Mouse (Mus musculus): ENCODE data around the gene Arsb. TPM values are rescaled to one million over a fixed set of nuclear protein-coding genes. Genes with fewer than 3 reads are reported as not detected.

Arsb gene
- 3.2 and 5.1 TPM in 2 replicates for polyA plus RNA-seq (2016; fragmentation: Nextera tagmentation; extraction: Ambion mirVana)

DNA sequence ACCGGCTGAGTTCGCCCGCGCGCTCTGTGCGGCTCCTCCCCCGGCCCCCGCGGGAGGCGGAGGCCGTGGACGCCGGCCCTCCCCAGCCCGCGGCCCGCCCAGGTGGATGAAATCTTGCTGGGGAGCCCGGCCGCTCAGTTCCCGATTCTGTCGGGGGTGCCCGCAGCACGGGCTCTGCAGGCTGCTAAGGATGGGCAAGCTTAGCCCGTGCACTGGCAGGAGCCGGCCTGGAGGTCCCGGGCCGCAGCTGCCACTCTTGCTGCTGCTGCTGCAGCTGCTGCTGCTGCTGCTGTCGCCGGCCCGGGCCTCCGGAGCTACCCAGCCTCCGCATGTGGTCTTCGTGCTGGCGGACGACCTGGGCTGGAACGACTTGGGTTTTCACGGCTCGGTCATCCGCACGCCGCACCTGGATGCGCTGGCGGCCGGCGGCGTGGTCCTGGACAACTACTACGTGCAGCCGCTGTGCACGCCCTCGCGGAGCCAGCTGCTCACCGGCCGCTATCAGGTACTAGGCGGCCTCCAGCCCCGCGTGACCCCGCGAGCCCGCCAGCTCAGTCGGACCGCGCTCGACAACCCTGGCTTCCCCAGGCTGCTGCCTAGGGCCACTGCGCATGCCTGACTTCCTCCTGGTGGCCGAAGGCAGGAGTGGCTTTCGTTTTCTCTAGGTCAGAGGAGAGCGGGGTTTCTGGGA is at the start of gene Arsb:
Gene Arsb (plus strand): TSS at position 43 of the 691 bp plus-strand sequence.
- Histone ChIP-seq H3K27ac (peak within 1 kb of the TSS; percentile 94), H3K36me3 (no peaks in the 10 kb centered on the region), H3K4me1 (replicated peaks) (peaks cover 18% of the 10 kb centered on the region; the same call in 1 of the 2 replicates), H3K27me3 (ENCODE audit: insufficient read depth, poor library complexity, severe bottlenecking) (peaks cover 36% of the 10 kb centered on the region), H3K9me3 (no peaks in the 10 kb centered on the region), H3K4me3 (peak within 1 kb of the TSS; percentile 66)
- WGBS = under 1% methylated on average over 66 of the region's 66 CpGs
- peak; percentile 89 for DNase-seq (ENCODE audit: low spot score)

DNA sequence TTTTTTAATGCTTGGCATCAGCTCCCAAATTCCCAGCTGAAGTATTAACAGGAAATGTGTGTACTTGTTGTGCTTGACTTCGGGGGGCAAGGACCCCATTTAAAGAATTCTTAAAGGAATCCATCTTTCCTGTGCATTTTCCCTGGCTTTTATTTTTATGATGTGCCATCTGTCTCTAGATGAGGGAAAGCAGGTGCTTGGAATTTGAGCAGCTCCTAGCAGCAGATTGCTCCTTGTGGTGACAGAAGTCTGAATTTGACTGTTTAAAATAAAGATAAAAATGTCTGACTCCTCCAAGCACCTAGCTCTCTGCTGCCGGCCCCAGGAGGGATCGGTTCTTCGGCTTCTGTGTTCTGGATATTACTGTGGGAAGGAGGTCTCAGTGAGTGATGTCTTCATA is 49.5 kb upstream of the Arsb start:
- WGBS = 89% methylated on average over 4 of the region's 4 CpGs
- no peaks in the 10 kb centered on the region for H3K9me3 ChIP-seq
- no peak for DNase-seq (ENCODE audit: low spot score)
- no peak overlapping the region for H3K4me3 ChIP-seq
- H3K36me3 ChIP-seq = no peaks in the 10 kb centered on the region
- H3K27ac ChIP-seq = no peak overlapping the region
- no peaks in the 10 kb centered on the region for H3K27me3 ChIP-seq (ENCODE audit: insufficient read depth, poor library complexity, severe bottlenecking)
- 0 out of 2 replicates have a peak, but pooled peaks cover 4% of the 10 kb centered on the region for H3K4me1 ChIP-seq (replicated peaks)

DNA sequence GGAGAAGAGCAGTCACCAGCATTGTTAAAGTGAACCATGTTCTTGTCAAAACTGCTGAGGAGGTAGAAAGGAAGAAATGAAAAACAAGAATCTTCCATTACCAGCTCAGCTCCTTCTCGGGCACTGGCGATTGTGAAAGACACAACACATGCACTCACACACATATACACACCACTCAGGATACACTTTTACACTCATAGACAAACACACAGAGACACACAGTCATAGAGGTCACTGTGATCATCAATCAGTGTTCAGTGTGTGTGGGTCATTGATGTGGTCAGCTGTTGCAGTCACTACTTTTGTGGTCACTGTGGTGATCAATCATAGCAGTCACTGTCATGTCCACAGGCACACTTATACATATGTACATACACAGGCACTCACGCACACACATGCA is 48.0 kb upstream of the Arsb start:
- Histone ChIP-seq H3K4me3 (no peak overlapping the region), H3K9me3 (no peaks in the 10 kb centered on the region), H3K4me1 (replicated peaks) (no peaks in the 10 kb centered on the region), H3K36me3 (no peaks in the 10 kb centered on the region), H3K27me3 (ENCODE audit: insufficient read depth, poor library complexity, severe bottlenecking) (no peaks in the 10 kb centered on the region), H3K27ac (no peak overlapping the region)
- 82% methylated on average over 3 of the region's 3 CpGs for WGBS
- no peak for DNase-seq (ENCODE audit: low spot score)

DNA sequence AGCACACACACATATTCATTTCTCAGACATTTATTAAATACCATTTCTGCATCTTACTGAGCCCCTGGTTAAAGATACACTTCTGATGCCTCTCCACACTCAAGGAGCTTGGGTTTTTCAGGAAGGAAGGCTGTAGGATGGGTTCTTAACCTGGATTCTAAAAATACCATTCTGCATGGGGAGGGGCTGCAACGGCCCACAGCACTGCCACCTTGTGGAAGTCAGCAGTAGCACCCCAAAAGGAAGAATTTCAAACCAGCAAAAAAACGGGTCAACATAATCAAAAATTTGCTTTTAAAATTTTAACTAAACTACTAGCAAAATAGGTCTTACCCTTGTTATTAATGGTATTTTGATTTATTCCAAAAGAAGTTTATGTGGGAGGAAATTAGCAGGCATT is 47.2 kb upstream of the Arsb start:
- 38% methylated on average over 2 of the region's 2 CpGs for WGBS
- H3K27me3 ChIP-seq (ENCODE audit: insufficient read depth, poor library complexity, severe bottlenecking) = no peaks in the 10 kb centered on the region
- no peaks in the 10 kb centered on the region for H3K36me3 ChIP-seq
- H3K4me1 ChIP-seq (replicated peaks) = no peaks in the 10 kb centered on the region
- no peak overlapping the region for H3K27ac ChIP-seq
- H3K4me3 ChIP-seq = no peak overlapping the region
- no peak for DNase-seq (ENCODE audit: low spot score)
- no peaks in the 10 kb centered on the region for H3K9me3 ChIP-seq

DNA sequence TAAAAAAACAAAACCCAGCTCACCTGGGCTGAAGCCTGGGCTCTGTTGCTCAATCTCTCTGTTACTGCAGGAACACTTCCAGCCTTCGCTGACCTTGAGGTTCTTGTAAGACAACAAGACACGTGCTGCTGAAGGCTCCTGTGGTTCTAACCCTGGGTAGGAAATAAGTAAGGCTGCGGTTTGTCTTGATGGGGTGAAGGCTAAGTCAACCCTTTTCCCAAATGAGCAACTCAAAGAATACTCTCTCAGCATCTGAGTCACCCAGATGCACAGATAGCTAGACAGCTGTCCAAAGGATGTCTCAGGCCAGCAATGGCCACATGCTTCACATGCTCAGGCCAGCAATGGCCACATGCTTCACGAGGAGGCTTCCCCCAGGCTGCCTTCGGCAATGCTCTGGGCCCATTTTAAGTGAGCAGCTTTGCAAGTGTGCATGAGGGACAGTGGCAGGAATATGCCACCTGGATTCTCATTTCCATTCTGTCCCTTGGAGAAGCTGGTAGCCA is 36.2 kb upstream of the Arsb start:
- Histone ChIP-seq H3K4me3 (no peak overlapping the region), H3K4me1 (replicated peaks) (no peaks in the 10 kb centered on the region), H3K36me3 (no peaks in the 10 kb centered on the region), H3K27me3 (ENCODE audit: insufficient read depth, poor library complexity, severe bottlenecking) (no peaks in the 10 kb centered on the region), H3K9me3 (no peaks in the 10 kb centered on the region), H3K27ac (no peak overlapping the region)
- no peak for DNase-seq (ENCODE audit: low spot score)
- 88% methylated on average over 5 of the region's 5 CpGs for WGBS

DNA sequence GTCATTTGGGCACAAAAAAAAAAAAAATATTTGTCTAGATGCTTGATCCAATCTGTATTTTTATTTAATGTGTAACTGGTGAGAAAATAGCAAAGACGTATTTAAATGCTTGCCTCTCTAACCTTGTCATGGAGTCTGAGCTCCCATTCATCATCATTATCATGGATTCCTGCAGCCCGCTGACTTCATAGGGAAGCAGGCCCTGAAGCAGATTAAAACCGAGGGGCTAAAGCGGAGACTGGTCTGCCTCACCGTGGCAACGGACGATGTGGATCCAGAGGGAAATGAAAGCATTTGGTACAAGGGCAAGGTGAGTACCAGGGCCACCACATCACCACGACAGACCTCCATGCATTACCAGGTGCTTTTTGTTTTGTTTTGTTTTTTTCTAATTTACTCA is 27.3 kb upstream of the Arsb start:
- WGBS = 55% methylated on average over 8 of the region's 8 CpGs

DNA sequence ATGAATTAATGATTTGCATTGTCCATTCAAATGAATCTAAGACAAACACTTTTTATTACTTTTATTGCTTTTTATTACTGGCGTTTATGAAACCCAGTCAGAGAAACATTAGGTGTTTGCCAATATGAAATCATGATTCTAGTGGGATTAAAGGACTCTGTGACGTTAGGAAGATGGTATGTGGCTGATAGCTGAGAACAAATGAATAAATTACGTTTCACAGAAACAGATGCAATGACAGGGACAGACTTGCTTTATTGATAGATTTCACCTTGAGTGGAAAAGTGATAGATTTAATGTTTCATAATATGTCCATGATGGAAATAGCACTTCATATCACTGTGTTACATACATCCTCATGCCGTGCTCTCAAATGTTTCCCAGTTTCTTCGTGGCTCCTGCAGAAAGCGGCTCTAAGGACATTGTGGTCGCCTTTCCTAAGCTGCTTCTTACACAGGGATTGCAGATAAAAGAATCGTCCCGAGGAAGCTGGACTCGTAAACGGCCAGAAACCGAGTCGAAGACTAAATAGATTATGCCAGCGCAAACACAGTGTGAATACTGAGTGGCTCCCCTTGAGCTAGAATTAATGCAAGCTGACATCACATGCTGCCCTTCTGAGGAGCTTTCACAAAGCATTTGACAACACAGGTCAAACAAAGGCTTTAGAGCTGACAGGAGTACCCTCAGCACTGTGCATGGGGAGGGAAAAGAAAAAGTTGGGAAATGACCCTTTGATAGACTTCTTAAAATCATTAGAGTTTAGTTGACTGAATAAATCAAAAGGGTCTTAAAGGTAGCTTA is 18.6 kb upstream of the Arsb start:
- 0 out of 2 replicates have a peak overlapping the region, but pooled peaks have one; percentile 1 for H3K4me3 ChIP-seq
- 54% methylated on average over 14 of the region's 14 CpGs for WGBS
- peak; percentile 41 for DNase-seq (ENCODE audit: low spot score)
- H3K9me3 ChIP-seq = no peaks in the 10 kb centered on the region
- peak overlapping the region; percentile 76 for H3K27ac ChIP-seq
- H3K36me3 ChIP-seq = no peaks in the 10 kb centered on the region
- H3K4me1 ChIP-seq (replicated peaks) = peaks cover 28% of the 10 kb centered on the region
- no peaks in the 10 kb centered on the region for H3K27me3 ChIP-seq (ENCODE audit: insufficient read depth, poor library complexity, severe bottlenecking)

More for the DNA sequence above, 27.3 kb upstream of the Arsb start:
- Histone ChIP-seq H3K4me3 (no peak overlapping the region), H3K4me1 (replicated peaks) (no peaks in the 10 kb centered on the region), H3K27me3 (ENCODE audit: insufficient read depth, poor library complexity, severe bottlenecking) (no peaks in the 10 kb centered on the region), H3K27ac (no peak overlapping the region), H3K36me3 (no peaks in the 10 kb centered on the region), H3K9me3 (no peaks in the 10 kb centered on the region)
- no peak for DNase-seq (ENCODE audit: low spot score)

DNA sequence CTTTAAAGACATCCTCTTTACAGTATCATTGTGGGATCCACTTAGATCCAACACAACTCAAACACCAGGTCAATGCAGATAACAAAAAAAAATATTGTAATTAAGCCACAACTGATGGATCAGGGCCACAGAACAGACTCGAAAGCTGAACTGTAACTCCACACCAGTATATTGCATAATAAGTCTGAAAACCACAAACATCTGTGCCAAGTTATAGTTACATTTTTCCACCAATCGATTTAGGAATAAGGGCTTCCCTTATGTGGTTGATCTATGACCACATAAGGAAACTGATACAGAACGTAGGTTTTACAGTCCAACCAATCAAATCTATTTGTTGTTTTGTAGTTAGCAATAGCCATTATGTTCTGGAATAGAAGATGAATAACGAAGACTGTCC is 16.3 kb upstream of the Arsb start:
- 90% methylated on average over 4 of the region's 4 CpGs for WGBS
- Histone ChIP-seq H3K27ac (no peak overlapping the region), H3K36me3 (no peaks in the 10 kb centered on the region), H3K9me3 (no peaks in the 10 kb centered on the region), H3K4me1 (replicated peaks) (peaks cover 38% of the 10 kb centered on the region), H3K27me3 (ENCODE audit: insufficient read depth, poor library complexity, severe bottlenecking) (no peaks in the 10 kb centered on the region), H3K4me3 (no peak overlapping the region)
- no peak for DNase-seq (ENCODE audit: low spot score)

DNA sequence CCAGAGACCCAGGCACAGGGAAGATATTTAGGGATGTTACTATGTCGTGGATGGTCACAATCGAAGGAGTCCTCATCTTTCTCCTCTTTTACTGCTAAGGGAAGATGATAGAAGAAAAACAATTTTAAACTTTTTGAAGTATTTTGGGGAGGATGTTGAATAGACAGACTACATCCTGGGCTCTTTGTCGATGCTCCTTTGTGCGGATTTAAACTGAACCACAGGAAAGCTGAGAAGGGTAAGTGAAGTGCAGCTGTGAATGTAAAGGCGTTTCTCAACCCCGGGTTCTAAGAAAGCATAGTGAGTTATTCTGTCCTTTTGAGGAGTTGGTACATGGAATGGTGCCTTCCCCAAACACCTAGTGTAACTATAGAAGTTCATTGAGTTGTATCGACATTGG is 14.8 kb upstream of the Arsb start:
- no peaks in the 10 kb centered on the region for H3K9me3 ChIP-seq
- WGBS = 88% methylated on average over 7 of the region's 7 CpGs

DNA sequence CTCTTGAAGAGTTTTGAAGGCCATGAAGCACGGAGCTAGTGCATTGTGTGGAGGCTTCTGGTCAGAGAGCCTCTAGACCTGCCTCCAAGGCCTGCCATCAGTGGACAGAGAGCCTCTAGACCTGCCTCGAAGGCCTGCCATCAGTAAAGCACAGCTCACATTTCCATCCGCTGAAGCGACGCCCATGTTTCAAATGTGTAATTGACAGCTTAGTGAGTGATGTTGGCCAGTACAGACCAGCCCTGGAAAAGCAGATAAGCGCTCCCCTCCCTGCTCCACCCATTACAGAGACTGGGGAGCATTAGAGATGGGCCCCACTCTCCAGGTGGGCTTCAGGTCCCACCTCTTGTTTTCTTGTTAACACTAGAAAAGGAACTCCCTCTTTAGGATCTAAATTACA is 13.9 kb upstream of the Arsb start:
- Histone ChIP-seq H3K27me3 (ENCODE audit: insufficient read depth, poor library complexity, severe bottlenecking) (no peaks in the 10 kb centered on the region), H3K36me3 (no peaks in the 10 kb centered on the region), H3K27ac (no peak overlapping the region), H3K9me3 (no peaks in the 10 kb centered on the region), H3K4me1 (replicated peaks) (peaks cover 33% of the 10 kb centered on the region), H3K4me3 (no peak overlapping the region)
- DNase-seq (ENCODE audit: low spot score) = no peak
- WGBS = 85% methylated on average over 6 of the region's 6 CpGs

More for the DNA sequence above, 14.8 kb upstream of the Arsb start:
- DNase-seq (ENCODE audit: low spot score) = no peak
- no peak overlapping the region for H3K27ac ChIP-seq
- H3K4me1 ChIP-seq (replicated peaks) = peaks cover 38% of the 10 kb centered on the region
- no peaks in the 10 kb centered on the region for H3K36me3 ChIP-seq
- no peaks in the 10 kb centered on the region for H3K27me3 ChIP-seq (ENCODE audit: insufficient read depth, poor library complexity, severe bottlenecking)
- no peak overlapping the region for H3K4me3 ChIP-seq

DNA sequence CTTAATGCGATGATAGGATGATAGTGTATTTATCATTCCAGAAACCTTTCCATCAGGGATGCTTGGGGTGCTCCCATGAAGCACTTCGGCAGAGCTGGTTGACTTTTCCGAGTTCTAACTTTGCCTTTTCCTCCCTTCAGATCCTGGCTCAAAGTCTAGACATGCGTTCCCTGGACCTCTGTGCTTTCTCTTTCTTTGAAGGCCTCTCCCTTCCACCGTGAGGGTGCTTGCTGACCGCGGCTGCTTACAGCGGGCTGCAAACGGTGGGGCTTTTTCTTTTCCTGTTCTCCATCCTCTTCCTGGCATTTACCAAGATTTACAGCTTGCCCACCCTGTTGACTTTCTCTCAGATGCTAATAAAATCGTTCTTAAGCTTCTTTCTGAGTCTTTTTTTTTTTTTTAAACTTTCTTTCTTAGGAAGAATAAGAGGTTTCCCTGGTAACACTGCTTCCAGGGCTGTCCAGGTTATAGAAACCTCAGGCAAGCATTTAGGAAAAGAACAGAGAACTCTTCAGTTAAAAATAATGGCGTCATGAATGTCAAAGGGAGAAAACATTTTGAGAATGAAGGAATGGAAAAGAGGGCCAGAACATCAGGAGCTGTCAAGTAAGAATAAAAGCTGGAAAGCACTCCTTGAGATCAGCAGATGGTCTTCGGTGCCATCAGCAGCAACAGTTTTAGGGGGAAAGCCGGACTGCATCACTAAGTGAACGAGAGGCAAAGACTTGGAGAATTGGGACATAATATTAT is 13.1 kb upstream of the Arsb start:
- H3K4me1 ChIP-seq (replicated peaks) = peaks cover 25% of the 10 kb centered on the region
- H3K27me3 ChIP-seq (ENCODE audit: insufficient read depth, poor library complexity, severe bottlenecking) = no peaks in the 10 kb centered on the region
- peak overlapping the region; percentile 45; the same call in 1 of the 2 replicates for H3K27ac ChIP-seq
- DNase-seq (ENCODE audit: low spot score) = no peak
- H3K36me3 ChIP-seq = no peaks in the 10 kb centered on the region
- H3K9me3 ChIP-seq = no peaks in the 10 kb centered on the region
- no peak overlapping the region for H3K4me3 ChIP-seq
- 55% methylated on average over 14 of the region's 14 CpGs for WGBS

DNA sequence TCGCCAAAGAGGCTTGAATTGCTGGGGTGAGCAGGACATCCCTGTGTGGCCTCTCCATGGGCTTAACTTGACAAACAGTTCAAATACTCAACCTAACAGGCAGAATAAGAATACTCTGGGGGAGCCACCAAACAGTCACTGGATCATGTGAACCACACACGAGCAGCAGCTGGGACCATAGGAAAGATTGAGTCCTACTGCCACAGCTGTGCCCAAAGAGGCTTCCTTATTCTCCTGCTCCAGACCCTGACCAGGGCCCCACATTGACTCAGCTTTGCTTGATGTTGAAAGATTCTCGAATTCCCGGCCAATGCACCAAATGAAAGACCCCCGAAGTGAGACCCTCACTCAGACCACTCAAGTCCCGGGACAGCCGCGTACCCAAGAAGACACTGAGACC is 9.6 kb upstream of the Arsb start:
- Histone ChIP-seq H3K27me3 (ENCODE audit: insufficient read depth, poor library complexity, severe bottlenecking) (no peaks in the 10 kb centered on the region), H3K27ac (no peak overlapping the region), H3K36me3 (no peaks in the 10 kb centered on the region), H3K9me3 (no peaks in the 10 kb centered on the region), H3K4me3 (no peak overlapping the region), H3K4me1 (replicated peaks) (peaks cover 13% of the 10 kb centered on the region)
- no peak for DNase-seq (ENCODE audit: low spot score)
- 97% methylated on average over 8 of the region's 8 CpGs for WGBS
